Mouse (Mus musculus) lung, embryonic 16.5 days (tissue): ENCODE measurements around the gene Grk6. TPM values are rescaled to one million over a fixed set of nuclear protein-coding genes. Genes with fewer than 3 reads are reported as not detected.

ENCODE experiments used
- microRNA-seq: library from miRNA; unstranded; fragments of <30 nt; microRNA quantifications from one replicate; pipeline ENCODE4, GENCODE M21; 2016
- polyA plus RNA-seq: library from polyadenylated mRNA; unstranded; fragments of >200 nt; fragmentation: Nextera tagmentation; extraction: Ambion mirVana; gene quantifications from 2 replicates; pipeline ENCODE4 v1.2.1, GENCODE M21; 2015

Gene Grk6
- polyA plus RNA-seq, 1 experiment from 2014 or later = 15.5 TPM

Small RNA genes lying within 50 kb of the gene (microRNA-seq; reads per million reads assigned to microRNA genes)
- gene Mir6943 (not detected), gene Mir6944 (10.1 reads per million, percentile 24 among the genes with 10 or more reads in this experiment), gene Mir6945 (1.4 reads per million)

Other genes starting within 250 kb of the Grk6 start
- gene Nsd1, start 235.3 kb upstream of the Grk6 start, polyA plus RNA-seq = 50.7 and 56.2 TPM in 2 replicates
- 466 and 483 TPM in 2 replicates for gene Prelid1, start 124.6 kb upstream of the Grk6 start, polyA plus RNA-seq
- gene Rab24, start 123.1 kb upstream of the Grk6 start, polyA plus RNA-seq = 76.9 and 84.3 TPM in 2 replicates
- gene Mxd3, start 115.2 kb upstream of the Grk6 start, polyA plus RNA-seq = 44.0 and 46.4 TPM in 2 replicates
- 101 and 103 TPM in 2 replicates for gene Lman2, start 82.3 kb upstream of the Grk6 start, polyA plus RNA-seq
- gene Rgs14, start 75.3 kb upstream of the Grk6 start, polyA plus RNA-seq = 1.4 and 2.1 TPM in 2 replicates
- gene Slc34a1, start 46.9 kb upstream of the Grk6 start, polyA plus RNA-seq = not detected in 2 replicates
- gene Pfn3, start 29.8 kb upstream of the Grk6 start, polyA plus RNA-seq = not detected in 2 replicates
- 0.23 and 2.7 TPM in 2 replicates for gene F12, start 18.3 kb upstream of the Grk6 start, polyA plus RNA-seq
- gene Prr7, start 19.2 kb downstream of the Grk6 start, polyA plus RNA-seq = 0.25 and 0.46 TPM in 2 replicates
- 100 and 115 TPM in 2 replicates for gene Dbn1, start 43.0 kb downstream of the Grk6 start, polyA plus RNA-seq
- gene Pdlim7, start 68.6 kb downstream of the Grk6 start, polyA plus RNA-seq = 138 and 152 TPM in 2 replicates
- gene Dok3, start 84.2 kb downstream of the Grk6 start, polyA plus RNA-seq = 3.5 and 3.8 TPM in 2 replicates
- 63.5 and 66.1 TPM in 2 replicates for gene Ddx41, start 91.6 kb downstream of the Grk6 start, polyA plus RNA-seq
- gene Fam193b, start 126.0 kb downstream of the Grk6 start, polyA plus RNA-seq = 34.0 and 36.4 TPM in 2 replicates
- gene Tmed9, start 128.7 kb downstream of the Grk6 start, polyA plus RNA-seq = 156 and 180 TPM in 2 replicates
- 22.8 and 25.0 TPM in 2 replicates for gene B4galt7, start 154.8 kb downstream of the Grk6 start, polyA plus RNA-seq
- 57.7 and 58.2 TPM in 2 replicates for gene Caml, start 177.9 kb downstream of the Grk6 start, polyA plus RNA-seq
- gene Ddx46, start 190.0 kb downstream of the Grk6 start, polyA plus RNA-seq = 28.5 and 33.9 TPM in 2 replicates
- gene B230219D22Rik, start 248.1 kb downstream of the Grk6 start, polyA plus RNA-seq = 60.2 and 61.1 TPM in 2 replicates